Mouse (Mus musculus): ENCODE measurements around the gene Mta1. TPM values are rescaled to one million over a fixed set of nuclear protein-coding genes. Genes with fewer than 3 reads are reported as not detected.

Gene Mta1
- polyA plus RNA-seq, 1 experiment: 90.8 TPM

- Histone ChIP-seq H3K27me3 (ENCODE audit: control insufficient read depth, insufficient read depth, insufficient read length) (no peaks in the 10 kb centered on the region), H3K79me3 (ENCODE audit: low read depth) (peaks cover 82% of the 10 kb centered on the region), H3K36me3 (ENCODE audit: control insufficient read depth, insufficient read depth) (peaks cover 19% of the 10 kb centered on the region), H3K4me3 (ENCODE audit: insufficient read depth, poor library complexity, severe bottlenecking) (no peak overlapping the region), H3K79me2 (ENCODE audit: control insufficient read depth, insufficient read depth) (peaks cover 89% of the 10 kb centered on the region), H3ac (ENCODE audit: control insufficient read depth, insufficient read length, low read depth) (no peak overlapping the region)
- TF ChIP-seq CEBPB (IDR thresholded peaks at IDR 0.05; ENCODE audit: low read depth) (peak; percentile 2), FOSL1 (IDR thresholded peaks at IDR 0.05; ENCODE audit: insufficient read depth, low read length, poor library complexity, severe bottlenecking) (no peak), MAX (IDR thresholded peaks at IDR 0.05) (no peak), MYOD1 (IDR thresholded peaks at IDR 0.05; ENCODE audit: control insufficient read depth, insufficient read length, low read depth) (no peak), USF1 (IDR thresholded peaks at IDR 0.05; ENCODE audit: low read depth) (no peak)
Measured at GRCm38 (mm10) chr12:113106386-113106785, 8.3 kb downstream of the Mta1 start.

- Histone ChIP-seq H3ac (ENCODE audit: control insufficient read depth, insufficient read length, low read depth) (no peak overlapping the region), H3K36me3 (ENCODE audit: control insufficient read depth, insufficient read depth) (peaks cover 28% of the 10 kb centered on the region), H3K79me2 (ENCODE audit: control insufficient read depth, insufficient read depth) (peaks cover 87% of the 10 kb centered on the region), H3K4me3 (ENCODE audit: insufficient read depth, poor library complexity, severe bottlenecking) (no peak overlapping the region), H3K27me3 (ENCODE audit: control insufficient read depth, insufficient read depth, insufficient read length) (no peaks in the 10 kb centered on the region), H3K79me3 (ENCODE audit: low read depth) (peaks cover 78% of the 10 kb centered on the region)
- TF ChIP-seq USF1 (IDR thresholded peaks at IDR 0.05; ENCODE audit: low read depth): no peak
- TF ChIP-seq MYOG (IDR thresholded peaks at IDR 0.05; ENCODE audit: control insufficient read depth, extremely low read depth, insufficient read length): no peak
- TF ChIP-seq MYOD1 (IDR thresholded peaks at IDR 0.05; ENCODE audit: control insufficient read depth, insufficient read length, low read depth): no peak
- TF ChIP-seq CTCF (IDR thresholded peaks at IDR 0.05; ENCODE audit: control insufficient read depth, insufficient read depth, insufficient read length): no peak
- no peak for TF ChIP-seq CEBPB (IDR thresholded peaks at IDR 0.05; ENCODE audit: low read depth)
- TF ChIP-seq FOSL1 (IDR thresholded peaks at IDR 0.05; ENCODE audit: insufficient read depth, low read length, poor library complexity, severe bottlenecking): no peak
- TF ChIP-seq MAX (IDR thresholded peaks at IDR 0.05): no peak
Measured at GRCm38 (mm10) chr12:113107431-113108124, 9.5 kb downstream of the Mta1 start.

- Histone ChIP-seq H3K36me3 (ENCODE audit: control insufficient read depth, insufficient read depth) (peaks cover 40% of the 10 kb centered on the region), H3K27me3 (ENCODE audit: control insufficient read depth, insufficient read depth, insufficient read length) (no peaks in the 10 kb centered on the region), H3K4me3 (ENCODE audit: insufficient read depth, poor library complexity, severe bottlenecking) (no peak overlapping the region), H3ac (ENCODE audit: control insufficient read depth, insufficient read length, low read depth) (no peak overlapping the region), H3K79me3 (ENCODE audit: low read depth) (peaks cover 68% of the 10 kb centered on the region), H3K79me2 (ENCODE audit: control insufficient read depth, insufficient read depth) (peaks cover 87% of the 10 kb centered on the region)
- TF ChIP-seq USF1 (IDR thresholded peaks at IDR 0.05; ENCODE audit: low read depth) (no peak), MYOG (IDR thresholded peaks at IDR 0.05; ENCODE audit: control insufficient read depth, extremely low read depth, insufficient read length) (no peak), CEBPB (IDR thresholded peaks at IDR 0.05; ENCODE audit: low read depth) (no peak), MAX (IDR thresholded peaks at IDR 0.05) (no peak), CTCF (IDR thresholded peaks at IDR 0.05; ENCODE audit: control insufficient read depth, insufficient read depth, insufficient read length) (no peak)
Measured at GRCm38 (mm10) chr12:113108528-113109283, 10.6 kb downstream of the Mta1 start.

GRCm38 (mm10) chr12:113109801-113110200 is 11.7 kb downstream of the Mta1 start:
- no peak overlapping the region for H3K4me3 ChIP-seq (ENCODE audit: insufficient read depth, poor library complexity, severe bottlenecking)
- H3K27me3 ChIP-seq (ENCODE audit: control insufficient read depth, insufficient read depth, insufficient read length): no peaks in the 10 kb centered on the region
- peaks cover 50% of the 10 kb centered on the region for H3K36me3 ChIP-seq (ENCODE audit: control insufficient read depth, insufficient read depth)
- TF ChIP-seq MYOG (IDR thresholded peaks at IDR 0.05; ENCODE audit: control insufficient read depth, extremely low read depth, insufficient read length) (no peak), MYOD1 (IDR thresholded peaks at IDR 0.05; ENCODE audit: control insufficient read depth, insufficient read length, low read depth) (no peak), CEBPB (IDR thresholded peaks at IDR 0.05; ENCODE audit: low read depth) (no peak), MAX (IDR thresholded peaks at IDR 0.05) (no peak), CTCF (IDR thresholded peaks at IDR 0.05; ENCODE audit: control insufficient read depth, insufficient read depth, insufficient read length) (no peak), FOSL1 (IDR thresholded peaks at IDR 0.05; ENCODE audit: insufficient read depth, low read length, poor library complexity, severe bottlenecking) (no peak), USF1 (IDR thresholded peaks at IDR 0.05; ENCODE audit: low read depth) (no peak)
- peaks cover 77% of the 10 kb centered on the region for H3K79me2 ChIP-seq (ENCODE audit: control insufficient read depth, insufficient read depth)
- H3ac ChIP-seq (ENCODE audit: control insufficient read depth, insufficient read length, low read depth): no peak overlapping the region
- H3K79me3 ChIP-seq (ENCODE audit: low read depth): peaks cover 60% of the 10 kb centered on the region

GRCm38 (mm10) chr12:113114141-113114540 is 16.1 kb downstream of the Mta1 start:
- H3K27me3 ChIP-seq (ENCODE audit: control insufficient read depth, insufficient read depth, insufficient read length): no peaks in the 10 kb centered on the region
- no peak overlapping the region for H3K4me3 ChIP-seq (ENCODE audit: insufficient read depth, poor library complexity, severe bottlenecking)
- no peak overlapping the region for H3ac ChIP-seq (ENCODE audit: control insufficient read depth, insufficient read length, low read depth)
- peaks cover 35% of the 10 kb centered on the region for H3K79me2 ChIP-seq (ENCODE audit: control insufficient read depth, insufficient read depth)
- peaks cover 22% of the 10 kb centered on the region for H3K79me3 ChIP-seq (ENCODE audit: low read depth)
- H3K36me3 ChIP-seq (ENCODE audit: control insufficient read depth, insufficient read depth): peaks cover 63% of the 10 kb centered on the region
- no peak for TF ChIP-seq CTCF (IDR thresholded peaks at IDR 0.05; ENCODE audit: control insufficient read depth, insufficient read depth, insufficient read length)
- no peak for TF ChIP-seq CEBPB (IDR thresholded peaks at IDR 0.05; ENCODE audit: low read depth)
- no peak for TF ChIP-seq MYOD1 (IDR thresholded peaks at IDR 0.05; ENCODE audit: control insufficient read depth, insufficient read length, low read depth)
- no peak for TF ChIP-seq MYOG (IDR thresholded peaks at IDR 0.05; ENCODE audit: control insufficient read depth, extremely low read depth, insufficient read length)
- no peak for TF ChIP-seq FOSL1 (IDR thresholded peaks at IDR 0.05; ENCODE audit: insufficient read depth, low read length, poor library complexity, severe bottlenecking)
- TF ChIP-seq USF1 (IDR thresholded peaks at IDR 0.05; ENCODE audit: low read depth): no peak
- TF ChIP-seq MAX (IDR thresholded peaks at IDR 0.05): no peak
